In genomic region chr12:54675396-54675795, GRCm38 (mm10) we compare ENCODE assay signal across 21 mouse cellular contexts. TPM values are rescaled to one million over a fixed set of nuclear protein-coding genes. Genes with fewer than 3 reads are reported as not detected.
DNase-seq lines count a peak whose midpoint lies in the region; ATAC-seq and TF ChIP-seq lines count a peak whose summit lies in the region.
"Had no signal": no experiment of that assay in that cellular context is flagged by ENCODE, and none has a peak within 500 bp of the region (broad histone marks: within the 10 kb centered on the region; RNA-seq: fewer than 3 reads in every experiment).

No protein-coding gene starts in this region.

- H3K9ac ChIP-seq in forebrain, postnatal 0 days = no peak overlapping the region
- no peak overlapping the region for H3K9ac ChIP-seq in forebrain, embryonic 14.5 days (ENCODE audit: low read length)
- H3K9ac ChIP-seq in kidney, postnatal 0 days (ENCODE audit: low read depth, low read length) = no peak overlapping the region
- no peak overlapping the region for H3K9ac ChIP-seq in lung, postnatal 0 days (replicated peaks; ENCODE audit: low read depth)
- H3K9ac ChIP-seq in stomach, postnatal 0 days (ENCODE audit: low read length) = no peak overlapping the region
- H3K9ac ChIP-seq: heart, embryonic 15.5 days; hindbrain, embryonic 13.5 days; liver, embryonic 13.5 days had no signal

- no peak for TF ChIP-seq EP300 in lung, postnatal 0 days (IDR thresholded peaks at IDR 0.05)
- no peak for TF ChIP-seq EP300 in stomach, postnatal 0 days (optimal IDR thresholded peaks at IDR 0.05)

- no peaks in the 10 kb centered on the region for H3K27me3 ChIP-seq in forebrain, postnatal 0 days (ENCODE audit: insufficient read depth, low read length)
- no peaks in the 10 kb centered on the region for H3K27me3 ChIP-seq in forebrain, embryonic 14.5 days (replicated peaks; ENCODE audit: control insufficient read depth, insufficient read depth, low read length)
- H3K27me3 ChIP-seq in kidney, postnatal 0 days (ENCODE audit: insufficient read depth, low read length) = no peaks in the 10 kb centered on the region
- no peaks in the 10 kb centered on the region for H3K27me3 ChIP-seq in lung, postnatal 0 days (replicated peaks; ENCODE audit: insufficient read depth, low read length)
- H3K27me3 ChIP-seq in stomach, postnatal 0 days (ENCODE audit: control insufficient read depth, insufficient read depth, low read length) = no peaks in the 10 kb centered on the region
- H3K27me3 ChIP-seq: heart, embryonic 15.5 days; hindbrain, embryonic 13.5 days; liver, embryonic 13.5 days had no signal

- no peak overlapping the region for H3K4me3 ChIP-seq in forebrain, postnatal 0 days (ENCODE audit: low read depth, low read length)
- H3K4me3 ChIP-seq in forebrain, embryonic 14.5 days (ENCODE audit: low read depth, low read length) = no peak overlapping the region
- H3K4me3 ChIP-seq in kidney, postnatal 0 days (replicated peaks; ENCODE audit: low read depth, low read length) = no peak overlapping the region
- H3K4me3 ChIP-seq in lung, postnatal 0 days (ENCODE audit: low read depth, low read length) = no peak overlapping the region
- no peak overlapping the region for H3K4me3 ChIP-seq in stomach, postnatal 0 days (ENCODE audit: low read depth, low read length)
- H3K4me3 ChIP-seq: embryonic facial prominence, embryonic 10.5 days; heart, embryonic 15.5 days; hindbrain, embryonic 13.5 days; limb, embryonic 10.5 days; liver, embryonic 13.5 days had no signal

- H3K9me3 ChIP-seq in forebrain, postnatal 0 days (ENCODE audit: low read length) = no peaks in the 10 kb centered on the region
- no peaks in the 10 kb centered on the region for H3K9me3 ChIP-seq in forebrain, embryonic 14.5 days (replicated peaks; ENCODE audit: control insufficient read depth, low read length)
- no peaks in the 10 kb centered on the region for H3K9me3 ChIP-seq in kidney, postnatal 0 days (replicated peaks; ENCODE audit: low read length)
- H3K9me3 ChIP-seq in lung, postnatal 0 days (ENCODE audit: low read length) = no peaks in the 10 kb centered on the region
- H3K9me3 ChIP-seq in stomach, postnatal 0 days (ENCODE audit: control insufficient read depth, low read length) = no peaks in the 10 kb centered on the region
- H3K9me3 ChIP-seq: embryonic facial prominence, embryonic 10.5 days; heart, embryonic 15.5 days; hindbrain, embryonic 13.5 days; limb, embryonic 10.5 days; liver, embryonic 13.5 days had no signal

- H3K4me2 ChIP-seq in forebrain, postnatal 0 days (ENCODE audit: low read depth) = no peak overlapping the region
- no peak overlapping the region for H3K4me2 ChIP-seq in forebrain, embryonic 14.5 days (ENCODE audit: low read length)
- H3K4me2 ChIP-seq in kidney, postnatal 0 days (ENCODE audit: low read length) = no peak overlapping the region
- H3K4me2 ChIP-seq in lung, postnatal 0 days (replicated peaks; ENCODE audit: low read depth, low read length) = no peak overlapping the region
- no peak overlapping the region for H3K4me2 ChIP-seq in stomach, postnatal 0 days (replicated peaks; ENCODE audit: low read depth)
- H3K4me2 ChIP-seq: heart, embryonic 15.5 days; hindbrain, embryonic 13.5 days; liver, embryonic 13.5 days; midbrain, embryonic 11.5 days had no signal

- no peaks in the 10 kb centered on the region for H3K4me1 ChIP-seq in forebrain, postnatal 0 days (ENCODE audit: insufficient read depth)
- no peaks in the 10 kb centered on the region for H3K4me1 ChIP-seq in forebrain, embryonic 14.5 days (ENCODE audit: control insufficient read depth, insufficient read depth, low read length)
- no peaks in the 10 kb centered on the region for H3K4me1 ChIP-seq in kidney, postnatal 0 days (replicated peaks; ENCODE audit: insufficient read depth, low read length)
- H3K4me1 ChIP-seq in lung, postnatal 0 days (ENCODE audit: insufficient read depth, low read depth, low read length) = no peaks in the 10 kb centered on the region
- H3K4me1 ChIP-seq in stomach, postnatal 0 days (replicated peaks; ENCODE audit: control insufficient read depth, insufficient read depth) = no peaks in the 10 kb centered on the region
- H3K4me1 ChIP-seq: embryonic facial prominence, embryonic 10.5 days; heart, embryonic 15.5 days; hindbrain, embryonic 13.5 days; limb, embryonic 10.5 days; liver, embryonic 13.5 days had no signal

- 97% methylated on average over 4 of the region's 4 CpGs for WGBS in forebrain, postnatal 0 days
- 92% methylated on average over 4 of the region's 4 CpGs for WGBS in forebrain, embryonic 14.5 days
- 98% methylated on average over 4 of the region's 4 CpGs for WGBS in kidney, postnatal 0 days
- WGBS in lung, postnatal 0 days = 95% methylated on average over 4 of the region's 4 CpGs
- WGBS in stomach, postnatal 0 days = 95% methylated on average over 4 of the region's 4 CpGs

- DNase-seq in forebrain, postnatal 0 days = no peak
- DNase-seq in forebrain, embryonic 14.5 days (ENCODE audit: low spot score) = no peak
- no peak for DNase-seq in kidney, postnatal 0 days (ENCODE audit: low spot score)
- no peak for DNase-seq in kidney, adult 9 months
- DNase-seq in lung, postnatal 0 days (ENCODE audit: low spot score) = no peak
- no peak for DNase-seq in lung, postnatal 25 days (ENCODE audit: low spot score)
- no peak for DNase-seq in stomach, postnatal 0 days (ENCODE audit: low spot score)
- DNase-seq: adrenal gland, adult 2 months; cerebellum, adult 11 months; cerebellum, postnatal 10 days; gastrocnemius, postnatal 25 days; heart, postnatal 36 days; liver, embryonic 13.5 days; lung, postnatal 10 days had no signal

- H3K27ac ChIP-seq in forebrain, postnatal 0 days (ENCODE audit: low read depth, low read length) = no peak overlapping the region
- H3K27ac ChIP-seq in forebrain, embryonic 14.5 days (ENCODE audit: low read depth, low read length) = no peak overlapping the region
- no peak overlapping the region for H3K27ac ChIP-seq in kidney, postnatal 0 days
- no peak overlapping the region for H3K27ac ChIP-seq in lung, postnatal 0 days (ENCODE audit: low read length)
- no peak overlapping the region for H3K27ac ChIP-seq in stomach, postnatal 0 days (replicated peaks)
- H3K27ac ChIP-seq: embryonic facial prominence, embryonic 10.5 days; heart, embryonic 15.5 days; hindbrain, embryonic 13.5 days; limb, embryonic 10.5 days; liver, embryonic 13.5 days had no signal

- ATAC-seq in forebrain, postnatal 0 days = no peak
- no peak for ATAC-seq in forebrain, embryonic 14.5 days
- ATAC-seq in kidney, postnatal 0 days (replicated peaks; ENCODE audit: low FRiP score, low read depth) = no peak
- no peak for ATAC-seq in lung, postnatal 0 days
- ATAC-seq in stomach, postnatal 0 days (ENCODE audit: low FRiP score, low TSS enrichment) = no peak
- no peak for ATAC-seq in CD4-positive, CD25-positive, alpha-beta regulatory T cell, adult 4 months
- ATAC-seq: forebrain, embryonic 16.5 days had no signal

- TF ChIP-seq CTCF in forebrain, postnatal 0 days (IDR thresholded peaks at IDR 0.05; ENCODE audit: low read depth) = 0 out of 2 replicates have a peak, but pooled peaks have one; percentile 5
- peak; percentile 14; the same call in 1 of the 2 replicates for TF ChIP-seq CTCF in kidney, postnatal 0 days (IDR thresholded peaks at IDR 0.05; ENCODE audit: low read depth)
- peak; percentile 27 for TF ChIP-seq CTCF in lung, postnatal 0 days (IDR thresholded peaks at IDR 0.05)
- peak; percentile 43 for TF ChIP-seq CTCF in stomach, postnatal 0 days (IDR thresholded peaks at IDR 0.05; ENCODE audit: low read depth)

- H3K36me3 ChIP-seq in forebrain, postnatal 0 days (ENCODE audit: insufficient read depth) = peaks cover 50% of the 10 kb centered on the region
- H3K36me3 ChIP-seq in forebrain, embryonic 14.5 days (ENCODE audit: control insufficient read depth, insufficient read depth, low read length) = peaks cover 46% of the 10 kb centered on the region
- H3K36me3 ChIP-seq in kidney, postnatal 0 days (ENCODE audit: insufficient read depth, low read length) = peaks cover 24% of the 10 kb centered on the region
- H3K36me3 ChIP-seq in lung, postnatal 0 days (ENCODE audit: insufficient read depth, low read length) = peaks cover 18% of the 10 kb centered on the region; the same call in 1 of the 2 replicates
- peaks cover 15% of the 10 kb centered on the region for H3K36me3 ChIP-seq in stomach, postnatal 0 days (ENCODE audit: control insufficient read depth, insufficient read depth, low read length)

RNA-seq across cellular contexts. Expression of gene Sptssa, which starts 19.0 kb away (rescaled TPM):
- total RNA-seq in forebrain, postnatal 0 days (2014; rRNA removed) = 70.6 and 78.6 TPM in 2 replicates
- polyA plus RNA-seq in forebrain, postnatal 0 days (2015; fragmentation: Nextera tagmentation; extraction: Ambion mirVana) = 206 TPM in 2 replicates
- 193 and 196 TPM in 2 replicates for polyA plus RNA-seq in forebrain, embryonic 14.5 days (2014; fragmentation: Nextera tagmentation; extraction: Ambion mirVana)
- 232 and 235 TPM in 2 replicates for polyA plus RNA-seq in kidney, postnatal 0 days (2015; fragmentation: Nextera tagmentation; extraction: Ambion mirVana)
- polyA plus RNA-seq in lung, postnatal 0 days (2015; fragmentation: Nextera tagmentation; extraction: Ambion mirVana) = 134 and 155 TPM in 2 replicates
- 163 and 168 TPM in 2 replicates for polyA plus RNA-seq in stomach, postnatal 0 days (2015; fragmentation: Nextera tagmentation; extraction: Ambion mirVana)
- 100 to 1,000 TPM; 177 to 227 TPM for polyA plus RNA-seq in CD4-positive, CD25-positive, alpha-beta regulatory T cell, adult 4 months (2017; shearing (Covaris generic))

RNA-seq across cellular contexts. Expression of gene Eapp, which starts 20.3 kb away (rescaled TPM):
- 34.5 and 38.9 TPM in 2 replicates for total RNA-seq in forebrain, postnatal 0 days (2014; rRNA removed)
- 94.9 and 105 TPM in 2 replicates for polyA plus RNA-seq in forebrain, postnatal 0 days (2015; fragmentation: Nextera tagmentation; extraction: Ambion mirVana)
- polyA plus RNA-seq in forebrain, embryonic 14.5 days (2014; fragmentation: Nextera tagmentation; extraction: Ambion mirVana) = 84.0 and 87.0 TPM in 2 replicates
- polyA plus RNA-seq in kidney, postnatal 0 days (2015; fragmentation: Nextera tagmentation; extraction: Ambion mirVana) = 77.4 and 85.6 TPM in 2 replicates
- 80.8 and 82.5 TPM in 2 replicates for polyA plus RNA-seq in lung, postnatal 0 days (2015; fragmentation: Nextera tagmentation; extraction: Ambion mirVana)
- 63.9 and 66.0 TPM in 2 replicates for polyA plus RNA-seq in stomach, postnatal 0 days (2015; fragmentation: Nextera tagmentation; extraction: Ambion mirVana)
- 100 to 1,000 TPM; 115 to 149 TPM for polyA plus RNA-seq in CD4-positive, CD25-positive, alpha-beta regulatory T cell, adult 4 months (2017; shearing (Covaris generic))
